Mouse (Mus musculus) kidney, adult 2 months (tissue): ENCODE data around the gene Mrpl21.

Experiments used
- CTCF ChIP-seq: fragments of 200-500 bp; conservative IDR thresholded peaks from 2 replicates; pipeline ENCODE4 v1.5.1; 2011; ENCODE audit warnings: low read depth, mild to moderate bottlenecking, control low read depth, low read length, moderate library complexity, mixed read lengths; ENCODE audit not compliant: insufficient read depth, insufficient read length
- POLR2A ChIP-seq: fragments of 200-500 bp; IDR thresholded peaks from one replicate; pipeline ENCODE4 v1.6.1; 2011; ENCODE audit warnings: low read depth, low read length, control low read depth

GRCm38 (mm10) chr19:3282572-3283467 is at the start of gene Mrpl21, which contains the start of gene Ighmbp2:
- peak; percentile 45 for TF ChIP-seq POLR2A
- TF ChIP-seq CTCF = no peak
